Mouse (Mus musculus) testis, adult 2 months (tissue): Measurements from ENCODE around the gene Tbc1d14.

Experiments used
- CTCF ChIP-seq: fragments of 200-500 bp; IDR thresholded peaks from 2 replicates; pipeline ENCODE4 v1.5.1; 2012; ENCODE audit warnings: low read depth, mild to moderate bottlenecking, inconsistent platforms, low read length, moderate library complexity; ENCODE audit not compliant: control insufficient read depth, insufficient read depth, insufficient replicate concordance
- POLR2A ChIP-seq: fragments of 200-500 bp; IDR thresholded peaks from 2 replicates; pipeline ENCODE4 v1.6.1; 2012; ENCODE audit warnings: low read depth, mild to moderate bottlenecking, inconsistent platforms, low read length, moderate library complexity; ENCODE audit not compliant: control insufficient read depth

GRCm38 (mm10) chr5:36549243-36549642 lies 43.8 kb downstream of the Tbc1d14 start:
- no peak for TF ChIP-seq CTCF
- no peak for TF ChIP-seq POLR2A
